Mouse (Mus musculus): ENCODE measurements around the gene Acadvl. TPM values are rescaled to one million over a fixed set of nuclear protein-coding genes. Genes with fewer than 3 reads are reported as not detected.

The Acadvl gene
- polyA plus RNA-seq, 1 experiment = 104 TPM

GRCm38 (mm10) chr11:69992932-69993331 is 22.3 kb downstream of the Acadvl start:
- WGBS = 88% methylated on average over 3 of the region's 3 CpGs
- no peak overlapping the region; the same call in 1 of the 2 replicates for H3K27ac ChIP-seq (ENCODE audit: insufficient read depth, low read length)

GRCm38 (mm10) chr11:69992396-69992795 is 22.8 kb downstream of the Acadvl start:
- H3K4me3 ChIP-seq (replicated peaks; ENCODE audit: insufficient read depth, low read depth, low read length) = peak overlapping the region; percentile 44
- no peak for DNase-seq
- no peaks in the 10 kb centered on the region for H3K27me3 ChIP-seq (ENCODE audit: control insufficient read depth, insufficient read depth, low read length)
- 0 out of 2 replicates have a peak, but pooled peaks cover 3% of the 10 kb centered on the region for H3K4me1 ChIP-seq (ENCODE audit: control insufficient read depth, insufficient read depth, low read length)
- WGBS = 45% methylated on average over 10 of the region's 10 CpGs
- no peak overlapping the region; the same call in 1 of the 2 replicates for H3K27ac ChIP-seq (ENCODE audit: insufficient read depth, low read length)
- no peak for TF ChIP-seq POLR2A (IDR thresholded peaks at IDR 0.05; ENCODE audit: borderline replicate concordance, insufficient read depth, low read length)
- TF ChIP-seq CTCF (IDR thresholded peaks at IDR 0.05; ENCODE audit: borderline replicate concordance, insufficient read depth, low read depth, low read length) = no peak

More at GRCm38 (mm10) chr11:69992932-69993331, 22.3 kb downstream of the Acadvl start:
- TF ChIP-seq CTCF (IDR thresholded peaks at IDR 0.05; ENCODE audit: borderline replicate concordance, insufficient read depth, low read depth, low read length) (no peak), POLR2A (IDR thresholded peaks at IDR 0.05; ENCODE audit: borderline replicate concordance, insufficient read depth, low read length) (no peak)
- Histone ChIP-seq H3K4me1 (ENCODE audit: control insufficient read depth, insufficient read depth, low read length) (0 out of 2 replicates have a peak, but pooled peaks cover 3% of the 10 kb centered on the region), H3K4me3 (replicated peaks; ENCODE audit: insufficient read depth, low read depth, low read length) (no peak overlapping the region), H3K27me3 (ENCODE audit: control insufficient read depth, insufficient read depth, low read length) (no peaks in the 10 kb centered on the region)
- DNase-seq = peak in 1 of 2 experiments; percentile 5

- no peaks in the 10 kb centered on the region for H3K27me3 ChIP-seq (ENCODE audit: control insufficient read depth, insufficient read depth, low read length)
- 1% methylated on average over 15 of the region's 15 CpGs for WGBS
- TF ChIP-seq POLR2A (IDR thresholded peaks at IDR 0.05; ENCODE audit: borderline replicate concordance, insufficient read depth, low read length) (no peak), CTCF (IDR thresholded peaks at IDR 0.05; ENCODE audit: borderline replicate concordance, insufficient read depth, low read depth, low read length) (no peak)
- DNase-seq = no peak
- peak overlapping the region; percentile 91 for H3K4me3 ChIP-seq (replicated peaks; ENCODE audit: insufficient read depth, low read depth, low read length)
- H3K27ac ChIP-seq (ENCODE audit: insufficient read depth, low read length) = peak overlapping the region; percentile 40
- 0 out of 2 replicates have a peak, but pooled peaks cover 3% of the 10 kb centered on the region for H3K4me1 ChIP-seq (ENCODE audit: control insufficient read depth, insufficient read depth, low read length)
Observed at GRCm38 (mm10) chr11:69991711-69992110, 23.5 kb downstream of the Acadvl start.

- WGBS = under 1% methylated on average over 40 of the region's 40 CpGs
- H3K4me1 ChIP-seq (ENCODE audit: control insufficient read depth, insufficient read depth, low read length) = 0 out of 2 replicates have a peak, but pooled peaks cover 3% of the 10 kb centered on the region
- no peaks in the 10 kb centered on the region for H3K27me3 ChIP-seq (ENCODE audit: control insufficient read depth, insufficient read depth, low read length)
- H3K4me3 ChIP-seq (replicated peaks; ENCODE audit: insufficient read depth, low read depth, low read length) = peak within 1 kb of the TSS; percentile 91
- peak; percentile 95 to 96 for DNase-seq
- TF ChIP-seq POLR2A (IDR thresholded peaks at IDR 0.05; ENCODE audit: borderline replicate concordance, insufficient read depth, low read length) = peak; percentile 56
- TF ChIP-seq CTCF (IDR thresholded peaks at IDR 0.05; ENCODE audit: borderline replicate concordance, insufficient read depth, low read depth, low read length) = no peak
- H3K27ac ChIP-seq (ENCODE audit: insufficient read depth, low read length) = peak within 1 kb of the TSS; percentile 73
Observed at GRCm38 (mm10) chr11:69990850-69991691, 24.1 kb downstream of the Acadvl start, which contains the start of gene Gabarap. Gene Gabarap (plus strand): TSS chr11:69991143.

- no peak for TF ChIP-seq POLR2A (IDR thresholded peaks at IDR 0.05; ENCODE audit: borderline replicate concordance, insufficient read depth, low read length)
- no peak for TF ChIP-seq CTCF (IDR thresholded peaks at IDR 0.05; ENCODE audit: borderline replicate concordance, insufficient read depth, low read depth, low read length)
- WGBS = 82% methylated on average over 8 of the region's 8 CpGs
- Histone ChIP-seq H3K27me3 (ENCODE audit: control insufficient read depth, insufficient read depth, low read length) (no peaks in the 10 kb centered on the region), H3K27ac (ENCODE audit: insufficient read depth, low read length) (no peak overlapping the region), H3K4me1 (ENCODE audit: control insufficient read depth, insufficient read depth, low read length) (0 out of 2 replicates have a peak, but pooled peaks cover 3% of the 10 kb centered on the region), H3K4me3 (replicated peaks; ENCODE audit: insufficient read depth, low read depth, low read length) (no peak overlapping the region)
- DNase-seq = no peak
Observed at GRCm38 (mm10) chr11:69989949-69990348, 25.3 kb downstream of the Acadvl start.

- WGBS = 84% methylated on average over 8 of the region's 8 CpGs
- DNase-seq = no peak
- H3K27me3 ChIP-seq (ENCODE audit: control insufficient read depth, insufficient read depth, low read length) = no peaks in the 10 kb centered on the region
- peaks cover 3% of the 10 kb centered on the region for H3K4me1 ChIP-seq (ENCODE audit: control insufficient read depth, insufficient read depth, low read length)
- TF ChIP-seq POLR2A (IDR thresholded peaks at IDR 0.05; ENCODE audit: borderline replicate concordance, insufficient read depth, low read length) = no peak
- TF ChIP-seq CTCF (IDR thresholded peaks at IDR 0.05; ENCODE audit: borderline replicate concordance, insufficient read depth, low read depth, low read length) = no peak
- H3K27ac ChIP-seq (ENCODE audit: insufficient read depth, low read length) = no peak overlapping the region
- no peak overlapping the region for H3K4me3 ChIP-seq (replicated peaks; ENCODE audit: insufficient read depth, low read depth, low read length)
Observed at GRCm38 (mm10) chr11:69984431-69984830, 30.8 kb downstream of the Acadvl start.

GRCm38 (mm10) chr11:69983377-69983776 is 31.8 kb downstream of the Acadvl start:
- H3K4me1 ChIP-seq (ENCODE audit: control insufficient read depth, insufficient read depth, low read length) = peaks cover 3% of the 10 kb centered on the region
- H3K27me3 ChIP-seq (ENCODE audit: control insufficient read depth, insufficient read depth, low read length) = no peaks in the 10 kb centered on the region
- no peak overlapping the region for H3K4me3 ChIP-seq (replicated peaks; ENCODE audit: insufficient read depth, low read depth, low read length)
- DNase-seq = no peak
- H3K27ac ChIP-seq (ENCODE audit: insufficient read depth, low read length) = no peak overlapping the region
- 70% methylated on average over 4 of the region's 4 CpGs for WGBS
- TF ChIP-seq POLR2A (IDR thresholded peaks at IDR 0.05; ENCODE audit: borderline replicate concordance, insufficient read depth, low read length) = no peak
- TF ChIP-seq CTCF (IDR thresholded peaks at IDR 0.05; ENCODE audit: borderline replicate concordance, insufficient read depth, low read depth, low read length) = no peak
